Mouse (Mus musculus) monocyte, adult 2 months (primary cell): ENCODE results near the gene Srp14.
A peak's percentile ranks its signal among the peaks of the same experiment; 100 is the strongest.

Experiments used
- DNase-seq, 2 experiments: peaks; one replicate each; pipeline ENCODE4 v3.0.0; 2022; ENCODE audit warnings: low spot score in 2 of 2, low read depth in 1 of 2

The Srp14 gene

DNA sequence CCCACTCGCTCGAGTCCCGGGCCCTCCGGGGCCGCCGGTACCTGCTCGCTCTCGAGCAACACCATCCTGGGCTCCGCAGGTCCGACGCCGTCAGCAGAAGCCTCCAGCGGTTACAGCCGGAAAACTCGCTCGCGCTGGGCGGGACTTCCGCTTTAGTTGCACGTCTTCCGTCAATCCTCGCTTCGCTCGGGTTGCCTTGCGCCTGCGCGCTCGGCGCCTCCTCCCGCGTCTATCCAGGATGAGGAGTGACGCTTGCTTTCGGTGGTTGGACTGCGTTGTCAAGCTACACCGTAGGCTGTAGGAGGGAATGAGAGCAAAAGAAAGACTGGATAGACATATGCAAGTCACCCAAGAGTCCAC lies at the start of gene Srp14:
Gene Srp14, minus strand, starts transcription at position 162 of the 360 bp plus-strand sequence.
- peak; percentile 76 to 78 for DNase-seq

GRCm38 (mm10) chr2:118526545-118526944 lies 47.0 kb upstream of the Srp14 start:
- no peak for DNase-seq

- no peak for DNase-seq
Measured at GRCm38 (mm10) chr2:118524811-118525210, 45.3 kb upstream of the Srp14 start.

DNA sequence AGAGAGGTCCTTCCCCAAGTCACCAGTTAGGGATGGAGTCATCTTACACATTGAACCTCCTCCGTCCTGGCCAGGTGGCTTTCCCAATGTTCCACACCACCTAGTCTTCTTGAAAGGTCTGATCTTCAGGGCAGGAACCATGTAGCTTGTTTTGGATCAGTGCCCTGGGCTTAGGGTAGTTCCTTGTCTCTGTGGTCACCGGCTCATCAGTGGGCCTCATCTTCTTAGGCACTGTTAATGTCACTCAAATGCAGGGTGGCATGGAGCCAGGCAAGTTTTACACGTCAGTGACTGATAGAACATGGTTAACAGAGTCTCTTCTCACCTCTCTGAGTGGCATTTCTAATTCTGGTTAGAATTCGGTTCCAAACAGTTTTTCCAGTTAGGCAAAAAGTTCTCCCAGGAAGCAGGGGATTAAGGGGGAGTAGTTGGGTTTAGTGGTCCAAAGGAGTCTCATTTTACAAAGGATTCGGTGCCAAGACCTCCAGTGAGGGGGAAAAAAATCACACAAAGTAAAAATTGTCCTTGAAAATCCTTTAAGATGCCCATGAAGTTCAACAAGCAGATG lies 43.7 kb upstream of the Srp14 start:
- no peak for DNase-seq

DNA sequence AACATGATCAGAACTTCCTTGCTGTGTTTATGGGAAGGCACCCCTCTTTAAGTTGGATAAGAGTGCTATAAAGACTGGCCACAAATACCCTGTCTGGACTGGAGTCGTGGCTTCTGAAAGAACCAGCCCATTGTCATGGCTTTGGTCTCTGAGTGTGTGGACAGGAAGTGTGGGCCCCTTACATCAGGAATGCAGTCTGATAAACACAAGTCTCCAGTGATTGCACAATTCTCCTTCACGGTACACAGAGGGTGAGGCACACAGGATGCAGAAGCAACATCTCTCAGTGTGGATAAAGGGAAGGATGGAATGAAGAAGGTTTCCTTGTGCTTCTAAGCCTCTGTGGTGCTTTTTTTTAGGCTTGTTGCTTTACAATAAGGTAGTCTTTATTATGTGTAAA lies 42.8 kb upstream of the Srp14 start:
- no peak for DNase-seq

- no peak for DNase-seq
Measured at GRCm38 (mm10) chr2:118520042-118520933, 40.8 kb upstream of the Srp14 start.

DNA sequence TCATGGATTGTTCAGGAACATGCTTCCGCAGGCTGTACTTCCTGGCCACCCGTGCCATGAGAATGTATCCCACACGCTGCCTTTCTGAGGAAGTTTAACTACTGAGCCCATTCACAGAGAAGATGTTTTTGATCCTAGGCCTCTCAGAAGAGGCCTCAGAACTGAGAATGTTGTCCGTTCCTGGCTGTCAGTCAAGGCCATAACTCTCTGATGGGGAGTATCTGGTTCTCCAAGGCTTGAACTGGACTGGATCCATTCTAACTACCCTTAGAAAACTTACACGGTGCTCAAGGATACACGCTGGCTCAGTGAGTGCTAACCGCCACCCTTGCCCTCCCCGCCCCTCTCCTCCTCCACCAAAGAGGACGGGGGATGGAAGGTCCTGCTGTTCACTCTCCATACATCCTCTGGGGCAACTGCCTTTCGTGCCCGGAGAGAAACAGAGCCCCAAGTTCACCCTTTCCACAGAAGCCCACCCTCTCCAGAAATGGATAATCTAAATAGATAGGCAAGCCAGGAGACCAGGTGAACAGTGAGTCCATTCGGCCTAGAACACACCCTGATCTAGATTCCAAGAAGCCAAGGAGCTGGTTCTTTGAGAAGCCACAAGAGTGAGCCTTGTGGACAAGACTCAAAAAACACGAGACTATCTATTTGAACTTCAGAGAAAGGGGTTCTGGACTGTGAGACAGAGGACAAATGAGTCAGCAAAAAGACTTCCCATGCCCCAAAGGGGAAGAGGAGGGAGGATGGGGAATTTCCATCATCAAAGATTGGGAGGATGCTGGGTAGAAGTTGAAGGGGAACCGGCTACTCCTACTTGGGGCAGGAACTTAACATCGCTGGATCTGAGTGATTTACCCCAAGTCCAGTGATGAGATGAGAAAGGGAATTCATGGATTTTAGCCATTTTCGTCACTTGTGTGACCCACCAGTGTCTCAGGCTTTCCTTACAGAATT lies 33.2 kb upstream of the Srp14 start:
- DNase-seq, result peak in 1 of 2 experiments; percentile 40

DNA sequence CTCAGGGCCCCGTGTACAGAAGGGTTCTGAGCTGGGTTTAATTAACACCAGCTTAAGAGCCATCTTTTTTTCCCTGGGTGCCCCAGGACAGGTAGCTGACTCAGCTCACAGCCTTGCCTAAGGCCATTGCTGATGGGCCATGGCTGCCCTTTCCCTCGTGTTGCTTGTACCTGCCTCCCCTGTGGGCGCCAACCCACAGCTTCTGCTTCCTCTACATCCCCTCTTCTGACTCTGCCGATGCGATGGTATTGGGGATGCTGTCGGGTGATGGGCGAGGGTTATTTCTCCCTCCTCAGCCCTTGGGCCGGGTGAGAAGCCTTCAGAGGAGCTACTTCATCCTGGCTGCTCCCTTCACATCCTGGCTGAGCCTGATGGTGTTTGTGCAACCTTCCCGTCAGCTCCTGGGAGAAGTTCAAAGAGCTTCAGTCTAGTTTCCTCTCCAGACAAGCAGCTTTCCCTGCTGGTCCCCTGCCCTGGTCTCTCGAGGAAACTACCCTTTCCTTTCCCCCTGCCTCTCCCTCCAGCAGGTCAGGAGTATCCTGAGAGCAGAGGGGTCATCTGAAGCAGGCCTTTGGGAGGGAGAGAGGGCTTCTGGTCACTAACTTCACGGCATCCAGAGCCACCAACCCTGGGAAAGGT lies 32.4 kb upstream of the Srp14 start:
- no peak for DNase-seq

DNA sequence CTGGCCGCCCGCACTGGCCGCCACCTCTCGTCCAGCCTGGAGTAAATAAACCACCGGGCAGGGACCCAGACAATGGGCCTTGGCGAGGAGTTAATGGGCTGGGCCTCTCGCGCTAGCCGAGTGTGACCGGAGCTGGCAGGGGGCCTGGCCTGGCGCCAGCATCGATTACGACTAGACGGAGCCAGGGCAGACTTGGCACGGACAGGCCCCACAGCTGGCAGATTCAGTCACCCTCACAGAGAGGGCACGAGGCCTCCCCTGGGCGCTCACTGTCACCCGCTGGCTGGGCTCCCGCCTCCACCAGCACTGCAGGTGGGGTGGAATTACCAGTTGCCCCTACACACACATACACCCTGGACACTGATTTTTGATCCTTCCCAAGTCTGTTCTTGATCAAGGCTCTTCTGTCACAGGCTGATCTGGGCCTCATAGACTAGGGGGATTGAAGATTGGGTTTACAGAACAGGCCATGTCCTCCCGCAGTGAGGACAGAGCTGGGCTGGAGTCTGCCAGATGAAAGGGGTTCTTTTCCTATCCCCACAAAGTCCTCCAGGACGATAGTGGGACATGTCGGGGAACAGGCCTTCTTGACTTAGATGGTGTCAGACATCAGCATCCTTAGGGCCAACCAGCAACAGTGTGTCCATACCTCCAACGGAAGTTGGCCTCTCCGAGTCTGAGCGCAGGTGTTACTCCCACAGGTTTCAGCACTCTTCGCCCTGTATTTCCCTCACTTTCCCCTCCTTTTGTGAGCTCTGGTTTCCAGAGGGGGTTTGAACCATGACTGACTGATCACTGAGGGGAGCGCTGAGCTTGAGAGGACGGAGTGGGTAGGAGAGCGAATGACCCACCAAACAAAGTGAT lies 31.2 kb upstream of the Srp14 start:
- no peak for DNase-seq

- DNase-seq, result no peak
Measured at GRCm38 (mm10) chr2:118509688-118510446, 30.4 kb upstream of the Srp14 start.

- no peak for DNase-seq
Measured at GRCm38 (mm10) chr2:118507126-118507525, 27.6 kb upstream of the Srp14 start.

DNA sequence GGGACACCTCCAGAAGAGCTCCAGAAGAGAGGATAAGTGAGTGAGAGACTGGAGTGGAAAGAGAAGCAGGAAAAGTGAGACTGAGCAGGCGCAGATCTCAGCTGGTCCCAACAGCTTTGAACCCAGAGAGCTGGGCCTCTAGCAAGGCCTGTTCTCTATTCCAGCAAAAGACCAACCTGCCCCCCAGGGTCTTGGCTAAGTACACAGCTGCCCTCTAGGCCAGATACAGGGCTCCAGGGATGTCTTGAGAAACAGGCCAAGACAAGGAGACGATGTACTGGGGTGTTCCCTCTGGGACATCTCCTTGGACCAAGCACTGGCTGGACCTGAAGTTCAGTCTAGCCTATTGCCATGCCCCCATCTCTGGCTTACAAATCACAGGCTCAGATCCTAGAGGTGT lies 20.7 kb upstream of the Srp14 start:
- no peak for DNase-seq

DNA sequence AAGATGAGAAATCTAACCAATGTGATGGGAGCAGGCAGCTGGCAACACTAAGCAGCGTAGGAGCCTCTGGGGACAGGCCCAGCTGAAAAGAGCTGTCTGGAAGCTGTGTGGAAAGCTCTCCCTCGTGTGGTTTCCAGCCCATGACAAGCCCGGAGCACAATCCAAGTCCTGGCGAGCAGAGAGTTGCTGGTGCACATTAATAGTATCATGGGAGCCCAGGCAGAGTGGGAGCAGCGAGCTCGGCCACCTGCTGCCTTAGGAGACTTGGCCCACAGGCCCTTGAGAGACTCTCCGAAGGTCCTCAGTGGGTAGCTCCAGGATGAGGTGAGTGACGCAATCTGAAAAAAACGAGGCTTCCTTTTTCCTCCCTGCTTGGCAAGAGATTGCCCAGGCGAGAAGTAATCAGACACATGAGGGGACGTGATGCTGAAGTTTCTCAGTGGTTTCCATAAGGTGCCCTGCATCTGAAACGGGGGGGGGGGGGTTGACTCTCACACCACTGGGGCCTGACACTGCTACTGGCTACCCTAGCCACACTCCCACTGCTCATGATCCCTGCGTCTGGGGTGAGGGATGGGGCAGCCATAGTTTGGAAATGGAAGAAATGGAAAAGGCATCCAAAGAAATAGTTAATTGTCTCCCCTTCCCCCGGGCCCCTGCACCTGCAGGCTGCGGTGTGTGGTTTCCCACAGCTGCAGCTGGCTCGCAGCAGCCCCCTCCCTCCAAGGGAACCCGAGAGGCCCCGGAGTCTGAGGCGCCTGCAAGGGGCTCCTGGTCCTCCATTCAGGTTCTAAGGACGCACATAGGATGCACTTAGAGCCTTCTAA lies 19.8 kb upstream of the Srp14 start:
- DNase-seq, result no peak

DNA sequence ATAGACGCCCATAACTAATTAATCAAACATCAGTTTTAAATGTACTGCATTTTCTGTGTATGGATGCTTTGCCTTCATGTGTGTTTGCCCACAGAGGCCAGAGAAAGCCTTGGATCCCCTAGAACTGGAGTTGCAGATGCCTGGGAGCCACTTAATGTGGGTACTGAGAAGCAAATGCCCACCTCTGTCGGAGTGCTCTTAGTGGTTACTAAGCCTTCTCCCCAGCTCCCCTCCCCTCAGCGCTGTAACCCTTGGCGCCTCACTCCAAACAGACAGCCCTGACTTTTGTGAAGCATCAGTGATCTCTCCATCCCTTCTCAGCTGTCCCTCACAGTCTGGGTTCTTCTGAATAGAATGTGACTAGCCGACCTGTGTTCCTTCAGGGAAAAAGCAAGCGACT lies 19.0 kb upstream of the Srp14 start:
- no peak for DNase-seq

DNA sequence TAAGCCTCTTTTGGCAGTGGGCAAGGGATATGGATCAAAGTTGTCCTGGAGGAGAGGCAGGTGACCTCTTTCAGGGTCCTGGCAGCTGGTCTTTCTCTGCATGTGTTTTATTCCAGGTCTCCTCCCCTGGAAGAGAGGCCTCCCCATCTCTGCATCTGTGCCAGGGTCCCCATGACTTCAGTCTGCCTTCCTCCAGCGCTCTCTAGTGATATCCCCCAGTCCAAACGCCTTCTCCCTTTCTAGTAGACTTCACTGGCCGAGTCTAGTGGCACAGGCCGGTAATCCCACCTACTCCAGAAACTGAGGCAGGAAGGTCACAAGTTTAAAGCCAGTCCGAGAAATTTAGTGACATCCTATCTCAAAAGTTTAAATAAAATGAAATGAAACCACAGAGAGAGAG lies 18.4 kb upstream of the Srp14 start:
- DNase-seq, result no peak

DNA sequence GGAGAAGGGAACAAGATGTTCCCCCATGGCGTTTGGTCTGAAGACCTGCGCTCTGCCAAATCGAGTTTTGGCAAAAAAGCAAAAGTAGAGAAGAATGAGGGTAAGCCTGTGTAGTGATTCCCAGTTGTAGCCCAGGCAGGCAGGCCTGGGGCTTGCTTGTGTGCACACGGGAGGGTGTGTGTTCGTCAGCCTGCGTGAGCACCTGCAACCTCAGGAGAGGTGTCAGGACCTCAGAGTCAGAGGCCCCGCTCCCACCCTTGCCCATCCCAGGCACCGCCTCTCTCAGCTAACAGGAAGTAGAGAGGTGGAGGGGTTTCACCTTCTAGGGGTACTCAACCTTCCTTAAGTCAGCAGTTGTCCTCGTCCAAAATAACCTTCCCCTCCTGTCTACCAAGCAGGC lies 15.5 kb upstream of the Srp14 start:
- DNase-seq, result no peak

GRCm38 (mm10) chr2:118491741-118492395 lies 12.4 kb upstream of the Srp14 start:
- DNase-seq, result no peak

DNA sequence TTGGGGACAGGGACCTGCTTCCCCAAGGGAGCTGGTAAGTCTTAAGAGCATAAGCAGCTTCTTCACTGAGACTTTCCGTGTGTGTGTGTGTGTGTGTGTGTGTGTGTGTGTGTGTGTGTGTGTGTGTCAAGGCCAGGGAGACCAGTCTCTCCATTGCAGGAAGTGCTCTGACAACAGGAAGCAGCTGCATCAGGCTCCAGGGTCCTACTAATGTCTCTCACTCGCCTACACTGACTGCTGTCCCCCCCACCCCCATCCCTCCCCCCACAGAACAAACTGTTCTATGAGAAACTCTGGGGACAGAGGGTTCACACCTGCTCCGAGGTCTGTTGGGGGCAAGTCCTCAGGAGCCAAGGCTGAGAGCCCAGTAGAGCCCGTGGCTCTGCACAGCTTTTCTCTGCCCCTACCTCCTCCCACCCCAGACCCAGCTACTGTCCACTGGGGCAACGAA lies 11.8 kb upstream of the Srp14 start:
- DNase-seq, result no peak
